Mouse (Mus musculus) midbrain, embryonic 11.5 days (tissue): ENCODE measurements around the gene Gpd1. TPM values are rescaled to one million over a fixed set of nuclear protein-coding genes. Genes with fewer than 3 reads are reported as not detected.

Experiments
- ATAC-seq: fragments of 200-750 bp; cut with Nextera tagmentation; 2 replicates; pipeline ENCODE4 v1.8.0; 2017; ENCODE audit warnings: moderate TSS enrichment, moderate library complexity; ENCODE audit not compliant: low FRiP score
- DNase-seq: peaks from one replicate; pipeline ENCODE4 v3.0.0; 2015; ENCODE audit warnings: low spot score; ENCODE audit errors: missing footprints
- H3K27ac ChIP-seq: fragments of 300-500 bp; sonication (generic); 2 replicates; pipeline ENCODE4 v1.5.1; 2014; ENCODE audit warnings: low read depth, low read length
- H3K27me3 ChIP-seq: fragments of 300-500 bp; sonication (generic); 2 replicates; pipeline ENCODE4 v1.6.1; 2014; ENCODE audit warnings: mild to moderate bottlenecking, low read length, moderate library complexity, mixed read lengths; ENCODE audit not compliant: control insufficient read depth, insufficient read depth
- H3K36me3 ChIP-seq: fragments of 300-500 bp; sonication (generic); 2 replicates; pipeline ENCODE4 v1.6.1; 2014; ENCODE audit warnings: mild to moderate bottlenecking, low read length, moderate library complexity, mixed read lengths; ENCODE audit not compliant: control insufficient read depth, insufficient read depth
- H3K4me1 ChIP-seq: fragments of 300-500 bp; sonication (generic); 2 replicates; pipeline ENCODE4 v1.6.1; 2014; ENCODE audit warnings: low read length; ENCODE audit not compliant: control insufficient read depth, insufficient read depth
- H3K4me2 ChIP-seq: fragments of 300-500 bp; sonication (generic); 2 replicates; pipeline ENCODE4 v1.6.1; 2014; ENCODE audit warnings: mild to moderate bottlenecking, moderate library complexity
- H3K4me3 ChIP-seq: fragments of 300-500 bp; sonication (generic); 2 replicates; pipeline ENCODE4 v1.5.1; 2014; ENCODE audit warnings: low read depth, low read length
- H3K9ac ChIP-seq: fragments of 300-500 bp; sonication (generic); 2 replicates; pipeline ENCODE4 v1.6.1; 2014; ENCODE audit warnings: low read length
- H3K9me3 ChIP-seq: fragments of 300-500 bp; sonication (generic); 2 replicates; pipeline ENCODE4 v1.6.1; 2016; ENCODE audit warnings: low read length; ENCODE audit not compliant: control insufficient read depth
- WGBS: fragments of 180-500 bp; shearing (Covaris S2); extraction: QIAGEN DNeasy Blood & Tissue Kit; methylation state at CpG from one replicate; pipeline ENCODE4 v1.1.7; 2014; 5-methylcytosine and 5-hydroxymethylcytosine counted together
- polyA plus RNA-seq: library from polyadenylated mRNA; unstranded; fragments of >200 nt; fragmentation: Nextera tagmentation; extraction: Ambion mirVana; gene quantifications from 2 replicates; pipeline ENCODE4 v1.2.1, GENCODE M21; 2014

Gpd1 gene
- 0.14 and 0.18 TPM in 2 replicates for polyA plus RNA-seq

GRCm38 (mm10) chr15:99717386-99718334, at the start of gene Gpd1:
Gene Gpd1 (plus strand): TSS chr15:99717515.
- WGBS = 70% methylated on average over 26 of the region's 26 CpGs
- peak; percentile 81 for DNase-seq
- H3K9me3 ChIP-seq = no peaks in the 10 kb centered on the region
- no peaks in the 10 kb centered on the region for H3K4me1 ChIP-seq
- no peaks in the 10 kb centered on the region for H3K27me3 ChIP-seq
- no peak within 1 kb of the TSS for H3K27ac ChIP-seq
- no peak within 1 kb of the TSS for H3K4me2 ChIP-seq
- peaks cover 10% of the 10 kb centered on the region for H3K36me3 ChIP-seq
- no peak within 1 kb of the TSS for H3K4me3 ChIP-seq
- H3K9ac ChIP-seq = no peak within 1 kb of the TSS
- no peak for ATAC-seq

- peaks cover 28% of the 10 kb centered on the region for H3K27me3 ChIP-seq
- no peak overlapping the region for H3K4me2 ChIP-seq
- 100% methylated on average over 2 of the region's 2 CpGs for WGBS
- ATAC-seq (no peak), DNase-seq (no peak)
- no peak overlapping the region for H3K9ac ChIP-seq
- H3K36me3 ChIP-seq = no peaks in the 10 kb centered on the region
- no peak overlapping the region for H3K4me3 ChIP-seq
- H3K4me1 ChIP-seq = peaks cover 18% of the 10 kb centered on the region
- H3K27ac ChIP-seq = no peak overlapping the region
- no peaks in the 10 kb centered on the region for H3K9me3 ChIP-seq
Observed at GRCm38 (mm10) chr15:99667544-99667943, 49.8 kb upstream of the Gpd1 start.

- ATAC-seq = no peak
- no peak overlapping the region for H3K27ac ChIP-seq
- H3K4me3 ChIP-seq = no peak overlapping the region
- no peaks in the 10 kb centered on the region for H3K9me3 ChIP-seq
- H3K36me3 ChIP-seq = no peaks in the 10 kb centered on the region
- H3K4me1 ChIP-seq = peaks cover 17% of the 10 kb centered on the region
- peaks cover 28% of the 10 kb centered on the region for H3K27me3 ChIP-seq
- H3K4me2 ChIP-seq = no peak overlapping the region
- H3K9ac ChIP-seq = no peak overlapping the region
- 2% methylated on average over 12 of the region's 12 CpGs for whole genome bisulfite sequencing
- DNase-seq = peak; percentile 96
Observed at GRCm38 (mm10) chr15:99668881-99669280, 48.4 kb upstream of the Gpd1 start.

GRCm38 (mm10) chr15:99669392-99669791, 47.9 kb upstream of the Gpd1 start:
- DNase-seq (no peak), ATAC-seq (no peak)
- Histone ChIP-seq H3K9ac (no peak overlapping the region), H3K9me3 (no peaks in the 10 kb centered on the region), H3K4me1 (peaks cover 12% of the 10 kb centered on the region), H3K27me3 (peaks cover 28% of the 10 kb centered on the region), H3K36me3 (no peaks in the 10 kb centered on the region), H3K27ac (no peak overlapping the region), H3K4me2 (no peak overlapping the region), H3K4me3 (no peak overlapping the region)
- 0% methylated on average over 1 of the region's 1 CpGs for WGBS

GRCm38 (mm10) chr15:99670154-99670821, 47.0 kb upstream of the Gpd1 start, which contains the start of gene Asic1:
Gene Asic1 (plus strand): TSS chr15:99670368.
- Histone ChIP-seq H3K4me1 (peaks cover 5% of the 10 kb centered on the region), H3K4me3 (peak within 1 kb of the TSS; percentile 65), H3K9ac (peak within 1 kb of the TSS; percentile 88), H3K36me3 (no peaks in the 10 kb centered on the region), H3K4me2 (peak within 1 kb of the TSS; percentile 96), H3K27ac (peak within 1 kb of the TSS; percentile 56), H3K27me3 (peaks cover 28% of the 10 kb centered on the region), H3K9me3 (no peaks in the 10 kb centered on the region)
- under 1% methylated on average over 63 of the region's 74 CpGs for WGBS
- DNase-seq = peak; percentile 95
- peak; percentile 70 for ATAC-seq

GRCm38 (mm10) chr15:99670964-99671670, 46.2 kb upstream of the Gpd1 start:
- no peaks in the 10 kb centered on the region for H3K36me3 ChIP-seq
- H3K9ac ChIP-seq = peak overlapping the region; percentile 88
- peak overlapping the region; percentile 65 for H3K4me3 ChIP-seq
- no peaks in the 10 kb centered on the region for H3K9me3 ChIP-seq
- H3K4me2 ChIP-seq = peak overlapping the region; percentile 96
- peak overlapping the region; percentile 56 for H3K27ac ChIP-seq
- peaks cover 24% of the 10 kb centered on the region for H3K27me3 ChIP-seq
- 11% methylated on average over 15 of the region's 17 CpGs for whole genome bisulfite sequencing
- ATAC-seq (no peak), DNase-seq (peak; percentile 90)
- H3K4me1 ChIP-seq = 0 out of 2 replicates have a peak, but pooled peaks cover 3% of the 10 kb centered on the region

- WGBS = 78% methylated on average over 14 of the region's 14 CpGs
- no peak for DNase-seq
- H3K4me1 ChIP-seq = peaks cover 7% of the 10 kb centered on the region; the same call in 1 of the 2 replicates
- H3K4me2 ChIP-seq = peak overlapping the region; percentile 96; the same call in 1 of the 2 replicates
- peaks cover 24% of the 10 kb centered on the region for H3K27me3 ChIP-seq
- no peak overlapping the region for H3K9ac ChIP-seq
- ATAC-seq = no peak
- no peak overlapping the region for H3K27ac ChIP-seq
- H3K4me3 ChIP-seq = no peak overlapping the region; the same call in 1 of the 2 replicates
- H3K36me3 ChIP-seq = no peaks in the 10 kb centered on the region
- H3K9me3 ChIP-seq = no peaks in the 10 kb centered on the region
Observed at GRCm38 (mm10) chr15:99671783-99672182, 45.5 kb upstream of the Gpd1 start.

- DNase-seq (no peak), ATAC-seq (no peak)
- H3K27ac ChIP-seq = no peak overlapping the region
- peaks cover 14% of the 10 kb centered on the region for H3K4me1 ChIP-seq
- no peak overlapping the region for H3K9ac ChIP-seq
- WGBS = 85% methylated on average over 3 of the region's 3 CpGs
- no peaks in the 10 kb centered on the region for H3K36me3 ChIP-seq
- no peak overlapping the region for H3K4me3 ChIP-seq
- no peak overlapping the region for H3K4me2 ChIP-seq
- no peaks in the 10 kb centered on the region for H3K9me3 ChIP-seq
- peaks cover 19% of the 10 kb centered on the region for H3K27me3 ChIP-seq
Observed at GRCm38 (mm10) chr15:99674866-99675265, 42.4 kb upstream of the Gpd1 start.
